Mouse (Mus musculus): ENCODE data around the gene Gm29582. TPM values are rescaled to one million over a fixed set of nuclear protein-coding genes. Genes with fewer than 3 reads are reported as not detected.
"Not testable (repeated sequence)": the region's sequence is repeated elsewhere in the genome, so short reads cannot be mapped to it uniquely, and the experiment has no call there.

The Gm29582 gene
- polyA plus RNA-seq (2015; fragmentation: Nextera tagmentation; extraction: Ambion mirVana), result not detected in 2 replicates

- H3K4me1 ChIP-seq; ATAC-seq; H3K4me3 ChIP-seq; H3K27ac ChIP-seq; H3K4me2 ChIP-seq; H3K9me3 ChIP-seq (replicated peaks); H3K9ac ChIP-seq; H3K36me3 ChIP-seq (ENCODE audit: poor library complexity, severe bottlenecking); H3K27me3 ChIP-seq: not testable (repeated sequence)
- WGBS, result no CpG with 5 or more reads among the region's 8 CpGs
Observed at GRCm38 (mm10) chrY:30738461-30738860, at the start of gene Gm29582. Gene Gm29582, minus strand, starts transcription at chrY:30738561.
